Mouse (Mus musculus): ENCODE data around the gene Slc15a4. TPM values are rescaled to one million over a fixed set of nuclear protein-coding genes. Genes with fewer than 3 reads are reported as not detected.

The Slc15a4 gene
- polyA plus RNA-seq, 1 experiment = 33.7 TPM

DNA sequence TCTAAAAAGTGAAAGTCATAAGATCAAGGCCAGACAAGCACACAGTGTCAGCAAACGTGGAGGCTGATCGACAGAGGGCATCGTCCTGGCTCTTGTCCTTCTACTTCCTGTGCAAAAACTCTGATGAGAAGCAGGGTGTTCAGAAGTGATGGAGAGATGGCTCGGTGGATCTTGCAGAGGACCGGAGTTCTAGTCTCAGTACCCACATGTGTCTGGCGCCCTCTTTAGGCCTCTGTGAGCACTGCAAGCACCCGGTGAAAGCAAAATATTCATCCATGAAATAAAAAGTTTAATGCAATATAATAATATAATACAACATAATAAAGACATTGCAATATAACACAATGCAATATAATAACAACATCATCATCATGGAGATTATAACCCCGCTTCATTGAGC lies 55.3 kb downstream of the Slc15a4 start:
- peak; percentile 43; the same call in 1 of the 2 replicates for TF ChIP-seq CTCF (IDR thresholded peaks at IDR 0.05; ENCODE audit: insufficient read depth, low read length)
- no peak for TF ChIP-seq POLR2A (IDR thresholded peaks at IDR 0.05; ENCODE audit: borderline replicate concordance, extremely low read depth, low read depth, low read length)
- 37% methylated on average over 8 of the region's 8 CpGs for WGBS
- DNase-seq = no peak
- no peak overlapping the region for H3K4me3 ChIP-seq (replicated peaks; ENCODE audit: extremely low read depth, low read depth, low read length)
- no peaks in the 10 kb centered on the region for H3K4me1 ChIP-seq (ENCODE audit: control insufficient read depth, insufficient read depth, low read length)

DNA sequence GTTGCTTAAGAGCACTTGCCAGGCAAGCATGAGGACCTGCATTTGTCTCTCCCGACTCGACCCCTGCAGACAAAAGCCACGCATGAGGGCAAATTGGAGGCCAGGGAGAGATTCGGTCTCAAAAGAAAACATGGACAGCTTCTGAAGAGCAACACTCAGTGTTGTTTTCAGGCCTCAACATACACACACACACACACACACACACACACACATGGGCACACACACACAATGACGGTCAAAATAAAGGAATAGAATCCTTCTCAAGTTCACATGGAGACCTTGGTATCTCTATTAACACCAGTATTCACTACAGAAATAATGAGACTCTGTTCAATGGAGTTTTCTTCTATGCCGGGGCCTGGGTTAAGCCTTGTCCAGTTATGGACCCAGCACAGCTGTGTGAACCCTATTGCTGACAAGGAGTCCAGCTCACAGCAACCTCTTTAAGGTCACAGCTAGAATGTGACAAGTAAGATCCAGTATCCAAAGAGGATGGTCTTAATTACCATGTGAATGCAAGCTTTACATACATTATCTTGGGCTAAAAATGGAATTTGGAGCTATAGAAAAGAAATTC lies 65.4 kb downstream of the Slc15a4 start:
- H3K4me3 ChIP-seq (replicated peaks; ENCODE audit: extremely low read depth, low read depth, low read length) = no peak overlapping the region
- no peak for DNase-seq
- TF ChIP-seq POLR2A (IDR thresholded peaks at IDR 0.05; ENCODE audit: borderline replicate concordance, extremely low read depth, low read depth, low read length) (no peak), CTCF (IDR thresholded peaks at IDR 0.05; ENCODE audit: insufficient read depth, low read length) (no peak)
- 80% methylated on average over 6 of the region's 6 CpGs for WGBS
- no peaks in the 10 kb centered on the region for H3K4me1 ChIP-seq (ENCODE audit: control insufficient read depth, insufficient read depth, low read length)

DNA sequence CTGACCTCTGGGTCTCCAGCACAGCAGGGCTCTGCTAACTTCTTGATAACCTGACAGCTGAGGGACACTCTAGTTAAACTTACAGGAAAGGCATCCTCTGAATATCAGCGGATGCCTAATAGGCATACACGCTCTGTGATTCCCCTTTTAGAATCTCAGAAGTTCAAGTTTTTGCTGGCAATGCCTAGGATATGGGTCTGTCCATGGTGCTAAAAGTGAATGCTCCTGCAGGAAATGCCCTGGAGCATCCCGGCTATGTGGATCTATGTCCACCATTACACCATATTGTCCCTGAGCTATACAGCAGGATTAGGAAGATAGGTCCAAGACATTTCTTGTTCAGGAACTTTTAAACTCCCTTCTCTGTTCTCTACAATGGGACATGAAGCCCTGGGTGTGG lies 71.6 kb downstream of the Slc15a4 start:
- no peak for DNase-seq
- H3K4me1 ChIP-seq (ENCODE audit: control insufficient read depth, insufficient read depth, low read length) = no peaks in the 10 kb centered on the region
- no peak overlapping the region for H3K4me3 ChIP-seq (replicated peaks; ENCODE audit: extremely low read depth, low read depth, low read length)
- 73% methylated on average over 3 of the region's 3 CpGs for WGBS
- TF ChIP-seq POLR2A (IDR thresholded peaks at IDR 0.05; ENCODE audit: borderline replicate concordance, extremely low read depth, low read depth, low read length) (no peak), CTCF (IDR thresholded peaks at IDR 0.05; ENCODE audit: insufficient read depth, low read length) (no peak)

DNA sequence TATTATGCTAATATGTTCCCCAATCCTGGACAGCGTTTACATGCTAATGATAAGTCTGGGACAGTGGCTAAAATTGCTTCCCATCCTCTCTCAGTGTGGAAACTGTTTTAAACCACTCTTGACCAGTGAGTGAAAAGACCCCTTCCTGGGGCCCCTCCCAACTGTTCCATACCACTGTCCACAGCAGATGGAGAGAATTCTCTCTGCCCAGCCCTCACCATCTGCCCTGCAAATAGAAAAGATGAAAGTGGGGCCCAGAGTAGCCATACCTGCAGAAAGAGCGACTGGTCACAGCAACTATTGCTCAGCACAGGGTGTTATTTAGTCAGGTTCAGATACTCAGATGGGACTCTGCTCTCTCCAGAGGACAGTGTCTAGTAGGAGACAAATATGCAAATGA lies 84.6 kb downstream of the Slc15a4 start:
- Histone ChIP-seq H3K4me3 (replicated peaks; ENCODE audit: extremely low read depth, low read depth, low read length) (no peak overlapping the region), H3K4me1 (ENCODE audit: control insufficient read depth, insufficient read depth, low read length) (no peaks in the 10 kb centered on the region)
- WGBS = 88% methylated on average over 2 of the region's 2 CpGs
- no peak for DNase-seq
- TF ChIP-seq CTCF (IDR thresholded peaks at IDR 0.05; ENCODE audit: insufficient read depth, low read length) = no peak
- TF ChIP-seq POLR2A (IDR thresholded peaks at IDR 0.05; ENCODE audit: borderline replicate concordance, extremely low read depth, low read depth, low read length) = no peak

DNA sequence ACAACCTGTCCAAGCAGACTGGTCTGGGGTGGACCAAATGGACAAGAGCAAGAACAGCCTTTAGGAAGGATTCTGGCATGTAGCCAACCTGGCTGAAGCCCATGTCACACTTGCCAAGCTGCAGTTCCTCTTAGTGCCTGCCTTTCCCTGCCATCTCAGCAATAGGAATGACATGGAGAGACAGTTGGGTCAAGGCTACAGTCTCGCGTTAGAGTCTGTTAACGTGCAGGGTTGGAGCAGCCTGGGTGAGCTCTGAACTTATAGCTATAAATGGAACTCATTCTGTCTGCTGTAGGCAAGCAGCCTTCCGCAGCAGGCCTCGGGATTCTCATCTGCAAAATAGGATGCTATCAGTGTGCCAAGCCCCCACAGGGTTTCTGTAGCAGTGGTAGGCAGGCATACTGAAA lies 86.1 kb downstream of the Slc15a4 start:
- DNase-seq = no peak
- TF ChIP-seq CTCF (IDR thresholded peaks at IDR 0.05; ENCODE audit: insufficient read depth, low read length) (no peak), POLR2A (IDR thresholded peaks at IDR 0.05; ENCODE audit: borderline replicate concordance, extremely low read depth, low read depth, low read length) (no peak)
- 72% methylated on average over 5 of the region's 5 CpGs for WGBS
- Histone ChIP-seq H3K4me3 (replicated peaks; ENCODE audit: extremely low read depth, low read depth, low read length) (no peak overlapping the region), H3K4me1 (ENCODE audit: control insufficient read depth, insufficient read depth, low read length) (no peaks in the 10 kb centered on the region)

Other genes starting within 250 kb of the Slc15a4 start
- 0.51 and 0.72 TPM in 2 replicates for gene Glt1d1, start 635 bp downstream of the Slc15a4 start, polyA plus RNA-seq (2012; rRNA removed)